Mouse (Mus musculus) forebrain, embryonic 14.5 days (tissue): ENCODE results near the gene Bcar3. TPM values are rescaled to one million over a fixed set of nuclear protein-coding genes. Genes with fewer than 3 reads are reported as not detected.
"Not testable (repeated sequence)": the region's sequence is repeated elsewhere in the genome, so short reads cannot be mapped to it uniquely, and the experiment has no call there.

ENCODE experiments used
- ATAC-seq: fragments of 200-750 bp; cut with Nextera tagmentation; 2 replicates; pipeline ENCODE4 v1.8.0; 2017; ENCODE audit warnings: mild to moderate bottlenecking, moderate library complexity
- DNase-seq: peaks from one replicate; pipeline ENCODE4 v3.0.0-alpha.2; 2015; ENCODE audit warnings: low spot score
- H3K27ac ChIP-seq: fragments of 300-500 bp; sonication (generic); 2 replicates; pipeline ENCODE4 v1.5.1; 2014; ENCODE audit warnings: low read depth, mild to moderate bottlenecking, control low read depth, low read length, moderate library complexity
- H3K27me3 ChIP-seq: fragments of 300-500 bp; sonication (generic); replicated peaks from 2 replicates; pipeline ENCODE4 v1.6.1; 2014; ENCODE audit warnings: low read length, control low read depth, mixed read lengths; ENCODE audit not compliant: control insufficient read depth, insufficient read depth
- H3K36me3 ChIP-seq: fragments of 300-500 bp; sonication (generic); 2 replicates; pipeline ENCODE4 v1.6.1; 2014; ENCODE audit warnings: low read length, control low read depth; ENCODE audit not compliant: control insufficient read depth, insufficient read depth
- H3K4me1 ChIP-seq: fragments of 300-500 bp; sonication (generic); 2 replicates; pipeline ENCODE4 v1.6.1; 2014; ENCODE audit warnings: antibody characterized with exemption, low read length, control low read depth; ENCODE audit not compliant: control insufficient read depth, insufficient read depth
- H3K4me2 ChIP-seq: fragments of 300-500 bp; sonication (generic); 2 replicates; pipeline ENCODE4 v1.6.1; 2014; ENCODE audit warnings: mild to moderate bottlenecking, control low read depth, low read length
- H3K4me3 ChIP-seq: fragments of 300-500 bp; sonication (generic); 2 replicates; pipeline ENCODE4 v1.5.1; 2014; ENCODE audit warnings: low read depth, low read length, control low read depth
- H3K9ac ChIP-seq: fragments of 300-500 bp; sonication (generic); 2 replicates; pipeline ENCODE4 v1.6.1; 2014; ENCODE audit warnings: mild to moderate bottlenecking, low read length, control low read depth, moderate library complexity
- H3K9me3 ChIP-seq: fragments of 300-500 bp; sonication (generic); replicated peaks from 2 replicates; pipeline ENCODE4 v1.6.1; 2016; ENCODE audit warnings: low read length, control low read depth, mixed read lengths; ENCODE audit not compliant: control insufficient read depth
- WGBS: fragments of 180-500 bp; shearing (Covaris S2); extraction: QIAGEN DNeasy Blood & Tissue Kit; methylation state at CpG from one replicate; pipeline ENCODE4 v1.1.7; 2014; 5-methylcytosine and 5-hydroxymethylcytosine counted together
- polyA plus RNA-seq: library from polyadenylated mRNA; unstranded; fragments of >200 nt; fragmentation: Nextera tagmentation; extraction: Ambion mirVana; gene quantifications from 2 replicates; pipeline ENCODE4 v1.2.1, GENCODE M21; 2014

Bcar3 gene
- polyA plus RNA-seq, 1 experiment from 2014 or later = 4.2 TPM

GRCm38 (mm10) chr3:122378634-122379033, 84.7 kb downstream of the Bcar3 start:
- no peak overlapping the region for H3K4me3 ChIP-seq
- no peak overlapping the region for H3K4me2 ChIP-seq
- H3K36me3 ChIP-seq = no peaks in the 10 kb centered on the region
- DNase-seq (no peak), ATAC-seq (no peak)
- no peak overlapping the region for H3K9ac ChIP-seq
- no peak overlapping the region for H3K27ac ChIP-seq
- no peaks in the 10 kb centered on the region for H3K27me3 ChIP-seq
- H3K4me1 ChIP-seq = peaks cover 11% of the 10 kb centered on the region; the same call in 1 of the 2 replicates
- no peaks in the 10 kb centered on the region for H3K9me3 ChIP-seq
- 84% methylated on average over 6 of the region's 6 CpGs for WGBS

- Histone ChIP-seq H3K36me3 (no peaks in the 10 kb centered on the region), H3K4me2 (no peak overlapping the region), H3K9ac (no peak overlapping the region), H3K27me3 (no peaks in the 10 kb centered on the region), H3K4me3 (no peak overlapping the region), H3K9me3 (no peaks in the 10 kb centered on the region), H3K4me1 (peaks cover 11% of the 10 kb centered on the region; the same call in 1 of the 2 replicates), H3K27ac (no peak overlapping the region)
- ATAC-seq (no peak), DNase-seq (no peak)
- 89% methylated on average over 5 of the region's 5 CpGs for WGBS
Observed at GRCm38 (mm10) chr3:122380776-122381175, 86.8 kb downstream of the Bcar3 start.

GRCm38 (mm10) chr3:122381591-122381990, 87.7 kb downstream of the Bcar3 start:
- H3K36me3 ChIP-seq = no peaks in the 10 kb centered on the region
- H3K4me3 ChIP-seq = no peak overlapping the region
- 96% methylated on average over 3 of the region's 3 CpGs for WGBS
- H3K9me3 ChIP-seq = no peaks in the 10 kb centered on the region
- peaks cover 5% of the 10 kb centered on the region; the same call in 1 of the 2 replicates for H3K4me1 ChIP-seq
- no peaks in the 10 kb centered on the region for H3K27me3 ChIP-seq
- no peak overlapping the region for H3K4me2 ChIP-seq
- ATAC-seq (no peak), DNase-seq (no peak)
- no peak overlapping the region for H3K9ac ChIP-seq
- H3K27ac ChIP-seq = no peak overlapping the region

- ATAC-seq (no peak), DNase-seq (no peak)
- Histone ChIP-seq H3K27ac (no peak overlapping the region), H3K36me3 (no peaks in the 10 kb centered on the region), H3K9me3 (no peaks in the 10 kb centered on the region), H3K4me2 (no peak overlapping the region), H3K27me3 (no peaks in the 10 kb centered on the region), H3K9ac (no peak overlapping the region), H3K4me1 (no peaks in the 10 kb centered on the region), H3K4me3 (no peak overlapping the region)
- 94% methylated on average over 5 of the region's 5 CpGs for WGBS
Observed at GRCm38 (mm10) chr3:122386444-122386843, 92.5 kb downstream of the Bcar3 start.

GRCm38 (mm10) chr3:122387771-122388170, 93.8 kb downstream of the Bcar3 start:
- ATAC-seq = no peak
- 91% methylated on average over 3 of the region's 3 CpGs for WGBS
- no peak for DNase-seq
- H3K4me2 ChIP-seq = no peak overlapping the region
- H3K4me1 ChIP-seq = no peaks in the 10 kb centered on the region
- H3K9me3 ChIP-seq = no peaks in the 10 kb centered on the region
- H3K27ac ChIP-seq = no peak overlapping the region
- no peaks in the 10 kb centered on the region for H3K27me3 ChIP-seq
- H3K36me3 ChIP-seq = no peaks in the 10 kb centered on the region
- no peak overlapping the region for H3K9ac ChIP-seq
- H3K4me3 ChIP-seq = no peak overlapping the region

GRCm38 (mm10) chr3:122389972-122390371, 96.0 kb downstream of the Bcar3 start:
- DNase-seq (no peak), ATAC-seq (no peak)
- 92% methylated on average over 5 of the region's 5 CpGs for WGBS

GRCm38 (mm10) chr3:122391098-122391497, 97.2 kb downstream of the Bcar3 start:
- ATAC-seq (no peak), DNase-seq (no peak)
- Histone ChIP-seq H3K36me3 (no peaks in the 10 kb centered on the region), H3K9ac (no peak overlapping the region), H3K4me3 (no peak overlapping the region), H3K27me3 (no peaks in the 10 kb centered on the region), H3K4me1 (no peaks in the 10 kb centered on the region), H3K27ac (no peak overlapping the region), H3K9me3 (no peaks in the 10 kb centered on the region), H3K4me2 (no peak overlapping the region)
- WGBS = 90% methylated on average over 2 of the region's 2 CpGs

More at GRCm38 (mm10) chr3:122389972-122390371, 96.0 kb downstream of the Bcar3 start:
- Histone ChIP-seq H3K9me3 (no peaks in the 10 kb centered on the region), H3K27ac (no peak overlapping the region), H3K27me3 (no peaks in the 10 kb centered on the region), H3K9ac (no peak overlapping the region), H3K4me1 (no peaks in the 10 kb centered on the region), H3K36me3 (no peaks in the 10 kb centered on the region), H3K4me3 (no peak overlapping the region), H3K4me2 (no peak overlapping the region)

GRCm38 (mm10) chr3:122391816-122392215, 97.9 kb downstream of the Bcar3 start:
- Histone ChIP-seq H3K9ac (no peak overlapping the region), H3K4me3 (no peak overlapping the region), H3K9me3 (no peaks in the 10 kb centered on the region), H3K27ac (no peak overlapping the region), H3K4me2 (no peak overlapping the region), H3K36me3 (no peaks in the 10 kb centered on the region), H3K4me1 (no peaks in the 10 kb centered on the region), H3K27me3 (no peaks in the 10 kb centered on the region)
- no peak for ATAC-seq
- no peak for DNase-seq
- 71% methylated on average over 12 of the region's 12 CpGs for WGBS

GRCm38 (mm10) chr3:122393411-122393810, 99.5 kb downstream of the Bcar3 start:
- H3K36me3 ChIP-seq, ATAC-seq, H3K27ac ChIP-seq, H3K9ac ChIP-seq, H3K27me3 ChIP-seq, H3K4me1 ChIP-seq, H3K4me2 ChIP-seq, DNase-seq, H3K4me3 ChIP-seq, H3K9me3 ChIP-seq: not testable (repeated sequence)
- WGBS = 62% methylated on average over 4 of the region's 4 CpGs
